Comparison of ENCODE assay signal across 17 mouse cellular contexts in the genomic region with DNA sequence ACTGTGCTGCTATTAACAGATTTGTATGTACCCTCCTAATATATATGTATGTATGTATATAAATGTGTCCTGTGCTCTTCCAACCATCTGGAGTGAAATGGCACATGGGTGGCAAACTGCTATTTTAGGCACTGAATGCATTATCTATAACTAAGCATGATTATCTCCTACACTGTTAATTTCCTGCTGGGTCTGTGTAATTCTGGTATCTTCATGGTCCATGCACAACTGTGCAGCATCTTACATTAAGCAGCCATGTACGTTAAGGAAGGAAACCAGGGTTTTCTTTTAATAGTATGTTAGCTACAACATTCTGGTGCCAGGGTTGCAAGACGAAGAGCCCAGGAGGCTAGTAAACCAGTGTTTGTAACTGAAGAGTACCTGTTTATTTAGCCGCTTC.
DNase-seq lines count a peak whose midpoint lies in the region; ATAC-seq lines count a peak whose summit lies in the region.
"Had no signal": no experiment of that assay in that cellular context is flagged by ENCODE, and none has a peak within 500 bp of the region (broad histone marks: within the 10 kb centered on the region; RNA-seq: fewer than 3 reads in every experiment).

No protein-coding gene starts in this region.

- no peak overlapping the region for H3K27ac ChIP-seq in forebrain, embryonic 13.5 days
- no peak overlapping the region for H3K27ac ChIP-seq in forebrain, embryonic 11.5 days (ENCODE audit: low read depth, low read length)
- no peak overlapping the region for H3K27ac ChIP-seq in forebrain, embryonic 15.5 days (replicated peaks)
- no peak overlapping the region for H3K27ac ChIP-seq in forebrain, embryonic 10.5 days
- 0 out of 2 replicates have a peak overlapping the region, but pooled peaks have one; percentile 56 for H3K27ac ChIP-seq in neural tube, embryonic 13.5 days (replicated peaks)
- 0 out of 2 replicates have a peak overlapping the region, but pooled peaks have one; percentile 13 for H3K27ac ChIP-seq in neural tube, embryonic 15.5 days (replicated peaks)
- H3K27ac ChIP-seq: embryonic facial prominence, embryonic 10.5 days; embryonic facial prominence, embryonic 12.5 days had no signal

- H3K9me3 ChIP-seq in forebrain, embryonic 13.5 days (replicated peaks): no peaks in the 10 kb centered on the region
- no peaks in the 10 kb centered on the region for H3K9me3 ChIP-seq in forebrain, embryonic 11.5 days (ENCODE audit: control insufficient read depth, low read length)
- H3K9me3 ChIP-seq in forebrain, embryonic 15.5 days: no peaks in the 10 kb centered on the region
- H3K9me3 ChIP-seq in forebrain, embryonic 10.5 days: no peaks in the 10 kb centered on the region; the same call in 1 of the 2 replicates
- no peaks in the 10 kb centered on the region for H3K9me3 ChIP-seq in neural tube, embryonic 13.5 days
- no peaks in the 10 kb centered on the region for H3K9me3 ChIP-seq in neural tube, embryonic 15.5 days (replicated peaks)
- H3K9me3 ChIP-seq: embryonic facial prominence, embryonic 10.5 days; embryonic facial prominence, embryonic 12.5 days had no signal

- 79% methylated on average over 3 of the region's 3 CpGs for WGBS in forebrain, embryonic 13.5 days
- 95% methylated on average over 3 of the region's 3 CpGs for WGBS in forebrain, embryonic 11.5 days
- WGBS in forebrain, embryonic 15.5 days: 66% methylated on average over 3 of the region's 3 CpGs
- 93% methylated on average over 3 of the region's 3 CpGs for WGBS in forebrain, embryonic 10.5 days
- WGBS in neural tube, embryonic 13.5 days: 75% methylated on average over 3 of the region's 3 CpGs
- 67% methylated on average over 3 of the region's 3 CpGs for WGBS in neural tube, embryonic 15.5 days

- H3K4me2 ChIP-seq in forebrain, embryonic 13.5 days: no peak overlapping the region
- no peak overlapping the region for H3K4me2 ChIP-seq in forebrain, embryonic 11.5 days (ENCODE audit: low read depth, low read length, severe bottlenecking)
- no peak overlapping the region for H3K4me2 ChIP-seq in forebrain, embryonic 15.5 days (replicated peaks)
- H3K4me2 ChIP-seq in neural tube, embryonic 13.5 days: no peak overlapping the region
- no peak overlapping the region for H3K4me2 ChIP-seq in neural tube, embryonic 15.5 days
- H3K4me2 ChIP-seq: embryonic facial prominence, embryonic 12.5 days had no signal

- H3K27me3 ChIP-seq in forebrain, embryonic 13.5 days: no peaks in the 10 kb centered on the region
- no peaks in the 10 kb centered on the region for H3K27me3 ChIP-seq in forebrain, embryonic 11.5 days (ENCODE audit: control insufficient read depth, insufficient read depth, low read length)
- no peaks in the 10 kb centered on the region for H3K27me3 ChIP-seq in forebrain, embryonic 15.5 days
- H3K27me3 ChIP-seq in forebrain, embryonic 10.5 days (ENCODE audit: poor library complexity, severe bottlenecking): no peaks in the 10 kb centered on the region; the same call in 1 of the 2 replicates
- 0 out of 2 replicates have a peak, but pooled peaks cover 4% of the 10 kb centered on the region for H3K27me3 ChIP-seq in neural tube, embryonic 13.5 days
- no peaks in the 10 kb centered on the region for H3K27me3 ChIP-seq in neural tube, embryonic 15.5 days (replicated peaks)
- H3K27me3 ChIP-seq: embryonic facial prominence, embryonic 12.5 days had no signal

- peaks cover 14% of the 10 kb centered on the region; the same call in 1 of the 2 replicates for H3K4me1 ChIP-seq in forebrain, embryonic 13.5 days
- H3K4me1 ChIP-seq in forebrain, embryonic 11.5 days (replicated peaks; ENCODE audit: control insufficient read depth, insufficient read depth, low read length): no peaks in the 10 kb centered on the region
- peaks cover 12% of the 10 kb centered on the region for H3K4me1 ChIP-seq in forebrain, embryonic 15.5 days
- H3K4me1 ChIP-seq in forebrain, embryonic 10.5 days: peaks cover 11% of the 10 kb centered on the region; the same call in 1 of the 2 replicates
- no peaks in the 10 kb centered on the region for H3K4me1 ChIP-seq in neural tube, embryonic 13.5 days (replicated peaks)
- peaks cover 7% of the 10 kb centered on the region; the same call in 1 of the 2 replicates for H3K4me1 ChIP-seq in neural tube, embryonic 15.5 days

- no peak overlapping the region for H3K4me3 ChIP-seq in forebrain, embryonic 13.5 days
- H3K4me3 ChIP-seq in forebrain, embryonic 11.5 days (ENCODE audit: low read depth, low read length): no peak overlapping the region
- no peak overlapping the region for H3K4me3 ChIP-seq in forebrain, embryonic 15.5 days
- H3K4me3 ChIP-seq in forebrain, embryonic 10.5 days: no peak overlapping the region
- no peak overlapping the region for H3K4me3 ChIP-seq in neural tube, embryonic 13.5 days
- H3K4me3 ChIP-seq in neural tube, embryonic 15.5 days (replicated peaks): no peak overlapping the region
- H3K4me3 ChIP-seq: embryonic facial prominence, embryonic 10.5 days; embryonic facial prominence, embryonic 12.5 days had no signal

- no peaks in the 10 kb centered on the region for H3K36me3 ChIP-seq in forebrain, embryonic 13.5 days (ENCODE audit: poor library complexity, severe bottlenecking)
- no peaks in the 10 kb centered on the region for H3K36me3 ChIP-seq in forebrain, embryonic 11.5 days (ENCODE audit: control insufficient read depth, insufficient read depth, low read length)
- no peaks in the 10 kb centered on the region for H3K36me3 ChIP-seq in forebrain, embryonic 15.5 days
- no peaks in the 10 kb centered on the region for H3K36me3 ChIP-seq in forebrain, embryonic 10.5 days (replicated peaks)
- H3K36me3 ChIP-seq in neural tube, embryonic 13.5 days: no peaks in the 10 kb centered on the region
- H3K36me3 ChIP-seq in neural tube, embryonic 15.5 days: no peaks in the 10 kb centered on the region
- H3K36me3 ChIP-seq: embryonic facial prominence, embryonic 10.5 days; embryonic facial prominence, embryonic 12.5 days had no signal

- no peak overlapping the region for H3K9ac ChIP-seq in forebrain, embryonic 13.5 days
- H3K9ac ChIP-seq in forebrain, embryonic 11.5 days (ENCODE audit: low read length): no peak overlapping the region
- no peak overlapping the region for H3K9ac ChIP-seq in forebrain, embryonic 15.5 days (replicated peaks)
- no peak overlapping the region for H3K9ac ChIP-seq in neural tube, embryonic 13.5 days
- no peak overlapping the region for H3K9ac ChIP-seq in neural tube, embryonic 15.5 days (replicated peaks)
- H3K9ac ChIP-seq: embryonic facial prominence, embryonic 12.5 days had no signal

- DNase-seq in forebrain, embryonic 11.5 days (ENCODE audit: low spot score): no peak
- no peak for DNase-seq in forebrain, embryonic 10.5 days (ENCODE audit: extremely low spot score, low spot score)
- no peak for DNase-seq in neural tube, embryonic 10.5 days (ENCODE audit: extremely low spot score, low spot score)
- DNase-seq in left cerebral cortex, adult 8-10 months (ENCODE audit: low spot score in 2 of 2): no peak
- DNase-seq: adrenal gland, adult 2 months; adrenal gland, postnatal 10 days; adrenal gland, postnatal 25 days; cerebellum, adult 11-12 months; cerebellum, adult 2 months; cerebellum, adult 9-10 months; cerebellum, postnatal 10 days had no signal

- peak; percentile 51; the same call in 1 of the 2 replicates for ATAC-seq in forebrain, embryonic 13.5 days
- ATAC-seq in forebrain, embryonic 11.5 days (replicated peaks; ENCODE audit: low FRiP score): no peak
- ATAC-seq in forebrain, embryonic 15.5 days (replicated peaks): 0 out of 2 replicates have a peak, but pooled peaks have one; percentile 46
- ATAC-seq in neural tube, embryonic 13.5 days (ENCODE audit: low read depth): peak; percentile 27; the same call in 1 of the 2 replicates
- ATAC-seq in neural tube, embryonic 15.5 days (ENCODE audit: low FRiP score): no peak

Comparison
In these comparisons a context has a peak if more than half of its experiments do, and no peak if none do; other contexts are left out.
1. ATAC-seq: peak in forebrain, embryonic 13.5 days (single experiment), forebrain, embryonic 15.5 days (single experiment) and neural tube, embryonic 13.5 days (single experiment); none in forebrain, embryonic 11.5 days (single experiment) and neural tube, embryonic 15.5 days (single experiment).
2. H3K27ac ChIP-seq: peak in neural tube, embryonic 13.5 days (single experiment) and neural tube, embryonic 15.5 days (single experiment); none in forebrain, embryonic 13.5 days (single experiment), forebrain, embryonic 11.5 days (single experiment), forebrain, embryonic 15.5 days (single experiment) and forebrain, embryonic 10.5 days (single experiment).